Mouse (Mus musculus): ENCODE data around the gene Sphkap.

The Sphkap gene

DNA sequence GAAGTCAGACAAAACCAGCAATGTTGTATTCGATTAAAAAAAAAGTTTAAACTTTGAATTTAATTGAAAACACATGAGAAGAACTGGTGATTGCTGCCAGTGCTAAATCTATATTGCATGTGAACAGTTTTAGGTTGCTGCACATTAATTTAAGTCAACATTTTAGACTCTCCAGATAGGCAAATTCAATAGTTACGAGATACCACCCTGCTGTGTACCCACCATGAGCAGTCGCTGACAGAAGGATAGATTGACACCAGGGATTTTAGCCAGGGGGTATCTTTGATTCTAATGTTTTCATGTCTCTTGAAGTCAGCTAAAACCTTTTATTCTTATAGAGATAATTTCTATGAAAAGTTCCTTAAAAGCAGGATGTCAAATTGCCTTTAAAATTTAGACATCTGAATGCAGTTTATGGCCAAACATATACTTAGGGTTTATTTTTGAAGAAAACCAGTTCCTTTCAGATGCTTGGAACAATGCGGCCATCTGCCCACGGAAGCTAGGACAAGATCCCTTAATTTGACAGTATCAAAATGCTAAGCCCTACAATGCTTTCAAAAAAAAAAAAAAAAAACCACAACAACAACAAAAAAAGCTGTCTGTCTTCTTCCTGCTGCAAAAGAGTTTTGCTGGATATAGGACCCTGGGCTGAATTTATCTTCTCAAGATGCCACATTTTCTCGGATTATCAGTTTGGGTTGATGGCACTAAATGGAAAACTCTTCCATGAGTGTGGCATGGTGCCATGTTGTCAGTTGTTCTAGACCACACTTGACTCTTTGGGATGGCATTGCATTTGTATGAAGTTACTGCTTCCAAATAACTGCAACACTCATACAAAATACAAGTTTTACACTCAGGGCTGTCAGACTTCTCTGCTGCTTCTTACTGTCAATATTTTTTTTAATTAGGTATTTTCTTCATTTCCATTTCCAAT lies 110.6 kb downstream of the Sphkap start:
- no peak for DNase-seq (ENCODE audit: low spot score in 2 of 2)

DNA sequence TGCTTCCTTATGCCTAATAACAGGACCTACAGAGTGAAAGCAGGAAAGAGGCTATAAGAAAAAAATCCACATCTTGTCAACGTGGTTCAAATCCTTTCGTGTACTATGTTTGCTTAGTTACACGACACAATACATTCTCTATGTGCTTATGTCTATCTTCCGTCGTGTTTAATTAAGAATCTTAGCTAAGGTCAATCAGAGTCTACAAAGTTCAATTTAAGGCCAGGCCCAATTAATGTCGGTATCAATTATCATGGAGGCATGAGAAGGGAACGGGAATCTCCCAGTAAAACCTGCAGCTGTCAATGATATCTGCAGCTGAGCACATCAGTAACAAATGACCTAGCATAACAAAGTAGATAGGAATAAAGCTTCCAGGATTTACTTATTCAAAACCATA lies 122.1 kb downstream of the Sphkap start:
- no peak for DNase-seq (ENCODE audit: low spot score in 2 of 2)

DNA sequence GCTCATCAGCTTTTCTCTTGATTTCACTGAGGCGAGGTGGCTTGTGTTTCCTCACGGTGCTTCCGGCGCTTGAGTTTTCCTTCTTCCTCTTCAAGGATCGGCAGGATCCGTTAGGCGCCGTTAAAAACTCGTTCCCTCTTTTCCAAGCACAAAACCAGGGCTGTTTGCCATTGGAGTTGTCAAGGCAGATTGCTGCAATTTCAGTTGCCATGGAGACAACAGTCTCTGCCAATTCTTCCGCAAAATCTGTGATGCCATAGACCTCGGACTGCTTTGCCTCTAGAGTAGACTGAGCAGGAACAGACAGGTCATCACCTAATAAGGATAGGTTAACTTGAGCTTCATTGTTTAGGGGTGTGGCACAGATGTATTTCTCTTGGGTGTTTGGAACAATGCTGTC lies 131.0 kb downstream of the Sphkap start:
- no peak for DNase-seq (ENCODE audit: low spot score in 2 of 2)

DNA sequence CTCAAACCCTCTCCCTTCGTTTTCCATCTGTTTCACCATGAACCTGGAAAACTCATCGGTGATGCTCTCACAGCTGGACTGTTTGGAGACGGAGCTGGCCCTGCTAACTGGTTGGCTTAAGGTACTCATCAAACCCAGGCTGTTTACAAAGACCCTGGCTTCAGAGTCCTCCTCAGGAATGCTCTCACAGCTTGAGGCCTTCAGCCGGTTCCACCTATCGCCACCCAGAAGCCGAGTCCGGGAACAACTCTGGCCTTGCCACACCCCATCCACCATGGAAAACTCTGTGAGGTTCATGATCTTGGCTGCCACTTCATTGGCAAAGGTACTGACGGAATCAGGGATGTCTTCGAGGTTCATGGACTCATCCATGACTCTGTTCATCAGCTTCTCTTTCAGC lies 131.4 kb downstream of the Sphkap start:
- DNase-seq (ENCODE audit: low spot score in 2 of 2), result no peak

DNA sequence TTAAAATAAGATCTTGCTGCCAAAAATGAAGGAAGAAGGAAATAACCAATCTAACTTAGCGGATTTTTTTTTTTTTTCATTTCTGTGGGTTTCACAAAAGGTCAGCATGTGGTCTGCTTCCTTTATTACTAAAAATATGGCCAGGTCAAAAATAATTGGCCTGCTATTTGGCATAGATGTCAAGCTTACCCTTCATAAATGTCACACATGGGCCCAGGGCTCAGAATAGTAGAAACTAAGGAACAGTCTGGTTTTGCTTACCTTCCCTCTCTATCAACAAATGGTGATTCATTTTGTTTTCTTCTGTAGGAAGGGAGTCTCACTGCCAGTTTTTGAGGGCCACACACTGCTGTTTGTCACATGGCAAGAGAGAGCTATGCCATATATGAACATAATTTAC lies 156.3 kb downstream of the Sphkap start:
- no peak for DNase-seq (ENCODE audit: low spot score in 2 of 2)

DNA sequence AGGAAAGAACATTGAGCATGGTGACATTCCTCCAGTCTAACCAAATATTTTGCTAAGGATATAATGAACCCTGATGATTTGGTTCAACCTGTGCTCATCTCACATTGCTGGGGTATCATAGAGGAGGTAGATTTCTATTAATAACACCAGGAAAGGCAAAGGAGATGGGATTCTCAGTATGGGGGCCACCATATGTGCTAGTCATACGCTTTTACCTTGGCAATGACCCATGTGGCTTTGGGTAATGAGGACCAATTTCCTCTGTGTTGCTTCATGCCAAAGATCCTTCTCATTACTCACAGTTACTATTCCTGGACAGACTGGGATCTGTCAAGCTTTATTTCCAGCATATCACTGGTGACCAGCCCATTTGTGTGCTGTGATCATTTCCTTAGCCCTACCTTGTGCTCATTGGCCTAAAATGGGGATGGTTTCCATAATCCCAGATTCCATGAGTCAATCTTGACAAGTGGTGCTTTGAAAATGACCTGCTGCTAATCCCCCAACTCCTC lies 159.7 kb downstream of the Sphkap start:
- DNase-seq (ENCODE audit: low spot score in 2 of 2), result no peak

DNA sequence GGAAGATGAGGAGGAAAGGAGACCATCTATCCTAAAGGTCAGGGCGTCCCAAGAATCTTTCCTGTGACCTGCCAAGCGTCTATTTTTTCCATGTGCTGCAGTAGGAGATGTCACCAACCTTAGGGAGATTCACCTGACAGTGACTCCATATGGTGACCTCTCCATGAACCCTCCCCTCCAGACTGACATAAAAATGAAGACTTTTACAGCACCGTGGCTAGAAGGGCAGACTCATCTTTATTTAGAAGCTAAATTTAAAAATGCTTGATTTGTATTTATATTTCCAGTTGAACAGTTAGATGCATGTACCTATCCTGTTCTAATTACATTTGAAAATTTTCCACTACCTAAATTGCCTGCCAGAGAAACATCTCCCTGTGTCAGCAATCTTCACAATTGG lies 180.1 kb downstream of the Sphkap start:
- DNase-seq (ENCODE audit: low spot score in 2 of 2), result no peak

DNA sequence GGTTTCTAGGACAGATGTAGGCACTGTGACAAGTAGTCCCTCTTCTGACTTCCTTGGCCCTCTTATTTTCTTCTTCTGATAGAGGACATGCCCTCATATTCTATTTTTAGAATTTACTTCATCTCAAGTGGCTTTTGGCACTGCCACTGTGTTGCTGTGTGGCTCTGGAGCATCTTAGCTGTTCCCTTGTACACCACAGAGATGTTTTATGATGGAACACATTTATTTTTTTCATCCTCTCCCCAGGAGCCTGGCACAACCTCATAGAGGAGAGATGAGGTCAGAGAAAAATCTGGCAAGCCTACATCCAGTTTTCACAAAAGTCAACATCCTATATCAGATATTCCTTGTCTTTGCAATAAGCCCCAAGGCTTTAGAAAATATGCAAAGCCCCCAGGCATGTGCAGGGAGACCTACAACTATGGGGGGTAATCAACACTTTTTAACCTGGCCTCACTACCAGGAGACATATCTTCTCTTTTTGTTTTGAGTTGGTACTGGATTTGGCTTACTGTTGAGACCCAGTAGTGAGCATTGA lies 183.5 kb downstream of the Sphkap start:
- no peak for DNase-seq (ENCODE audit: low spot score in 2 of 2)

DNA sequence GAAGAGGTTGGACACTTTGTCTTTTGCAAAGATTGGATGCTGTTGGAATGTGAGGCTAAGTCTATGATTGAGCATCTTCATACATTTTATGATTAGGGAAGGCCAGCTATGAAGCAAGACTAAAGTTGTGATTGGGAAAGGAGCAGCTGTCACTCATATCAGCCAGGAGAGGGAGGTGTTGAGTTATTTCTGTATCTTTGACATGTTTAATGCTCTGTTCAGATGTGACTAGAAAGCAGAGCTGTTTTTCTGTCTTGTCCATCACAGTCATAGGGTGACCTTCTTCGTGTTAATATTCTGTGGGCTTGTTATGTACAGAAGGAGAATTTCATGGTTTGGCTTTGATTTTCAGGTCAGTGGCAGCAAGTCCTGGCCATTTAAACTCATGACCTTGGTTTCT lies 184.9 kb downstream of the Sphkap start:
- DNase-seq (ENCODE audit: low spot score in 2 of 2), result no peak

DNA sequence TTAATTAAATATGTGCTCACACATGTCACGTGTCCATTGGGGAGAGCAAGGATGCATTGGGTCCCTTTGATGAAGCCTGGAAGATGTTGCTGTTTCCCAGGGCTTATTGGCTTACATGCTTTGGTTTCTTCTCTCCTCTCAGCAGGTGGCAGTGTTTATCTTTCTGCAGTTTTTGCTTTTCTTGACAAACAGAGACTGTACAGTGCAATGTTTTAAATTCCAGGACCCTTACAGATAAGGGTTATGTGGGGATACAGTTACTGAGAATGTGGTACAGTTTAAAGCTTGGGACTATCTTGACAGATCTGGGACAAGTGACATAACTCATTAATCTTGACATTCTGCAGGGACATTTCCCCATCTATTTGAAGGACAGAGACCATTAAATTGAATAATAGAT lies 189.7 kb downstream of the Sphkap start:
- DNase-seq (ENCODE audit: low spot score in 2 of 2), result no peak

DNA sequence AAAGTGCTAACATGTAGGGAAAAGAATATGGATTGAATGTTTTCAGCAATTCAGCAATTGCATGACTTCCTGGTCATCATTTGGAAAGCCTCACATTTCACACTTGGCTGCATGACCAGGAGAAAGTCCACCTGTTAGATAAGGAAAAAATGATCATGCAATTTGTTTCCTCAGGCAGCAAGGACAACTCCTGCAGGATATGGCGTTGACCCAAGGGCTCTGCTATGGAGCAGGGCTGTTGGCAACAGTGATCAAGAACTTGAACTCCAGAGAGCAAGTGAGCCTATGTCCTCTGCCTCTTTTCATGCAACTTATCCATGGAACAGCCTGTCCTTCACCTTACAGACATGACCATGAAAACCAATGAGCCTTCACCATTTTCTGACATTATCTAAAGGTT lies 198.0 kb downstream of the Sphkap start:
- DNase-seq (ENCODE audit: low spot score in 2 of 2), result no peak

Data from spleen, postnatal 10 days (tissue).